Mouse (Mus musculus): ENCODE results near the gene Hao2. TPM values are rescaled to one million over a fixed set of nuclear protein-coding genes. Genes with fewer than 3 reads are reported as not detected.

Hao2 gene
- polyA plus RNA-seq (2014; fragmentation: Nextera tagmentation; extraction: Ambion mirVana), result not detected in 2 replicates

- no peak within 1 kb of the TSS for H3K27ac ChIP-seq (replicated peaks; ENCODE audit: low read depth, low read length)
- WGBS, result 92% methylated on average over 3 of the region's 3 CpGs
Observed at GRCm38 (mm10) chr3:98893057-98893772, at the start of gene Hao2. Gene Hao2 (minus strand): TSS chr3:98893239.

DNA sequence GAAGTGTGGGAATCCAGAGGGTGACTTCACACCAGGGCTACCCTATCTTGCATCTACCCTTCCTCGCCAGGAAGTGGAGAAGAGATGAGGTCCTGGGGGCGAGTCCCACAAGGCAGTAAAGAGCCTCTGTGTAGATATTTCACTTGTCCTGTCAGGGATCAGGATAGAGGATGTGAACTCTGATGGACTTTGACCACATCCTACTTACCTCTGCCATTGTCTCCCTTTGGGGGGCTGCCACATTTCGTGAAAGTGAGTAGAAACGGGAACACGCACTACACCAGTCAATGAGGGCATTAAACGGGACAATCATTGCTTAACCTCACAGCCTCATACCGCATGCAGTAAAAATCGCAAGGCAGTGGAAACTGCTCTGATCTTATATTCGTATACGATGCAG is 48.6 kb upstream of the Hao2 start:
- Histone ChIP-seq H3K4me1 (ENCODE audit: control insufficient read depth, insufficient read depth, low read length) (peaks cover 5% of the 10 kb centered on the region), H3K4me3 (ENCODE audit: low read depth, low read length) (peak overlapping the region; percentile 16), H3K27ac (replicated peaks; ENCODE audit: low read depth, low read length) (no peak overlapping the region), H3K4me2 (ENCODE audit: low read depth, severe bottlenecking) (peak overlapping the region; percentile 54), H3K9ac (ENCODE audit: low read length) (no peak overlapping the region), H3K27me3 (ENCODE audit: control insufficient read depth, insufficient read depth, low read length) (no peaks in the 10 kb centered on the region), H3K36me3 (ENCODE audit: control insufficient read depth, insufficient read depth, low read length) (no peaks in the 10 kb centered on the region), H3K9me3 (ENCODE audit: control insufficient read depth, low read length) (no peaks in the 10 kb centered on the region)
- 25% methylated on average over 10 of the region's 10 CpGs for WGBS
- DNase-seq (ENCODE audit: low spot score) (peak; percentile 28), ATAC-seq (ENCODE audit: insufficient number of reproducible peaks, low FRiP score, low TSS enrichment, low read depth) (peak; percentile 21; the same call in 1 of the 2 replicates)

More at GRCm38 (mm10) chr3:98893057-98893772, at the start of gene Hao2:
- ATAC-seq (ENCODE audit: insufficient number of reproducible peaks, low FRiP score, low TSS enrichment, low read depth), result no peak
- Histone ChIP-seq H3K9ac (ENCODE audit: low read length) (no peak within 1 kb of the TSS), H3K27me3 (ENCODE audit: control insufficient read depth, insufficient read depth, low read length) (no peaks in the 10 kb centered on the region), H3K4me2 (ENCODE audit: low read depth, severe bottlenecking) (no peak within 1 kb of the TSS), H3K4me1 (ENCODE audit: control insufficient read depth, insufficient read depth, low read length) (no peaks in the 10 kb centered on the region), H3K4me3 (ENCODE audit: low read depth, low read length) (no peak within 1 kb of the TSS), H3K36me3 (ENCODE audit: control insufficient read depth, insufficient read depth, low read length) (no peaks in the 10 kb centered on the region), H3K9me3 (ENCODE audit: control insufficient read depth, low read length) (no peaks in the 10 kb centered on the region)
- DNase-seq (ENCODE audit: low spot score), result no peak

GRCm38 (mm10) chr3:98941066-98941551 is 48.1 kb upstream of the Hao2 start:
- Histone ChIP-seq H3K27me3 (ENCODE audit: control insufficient read depth, insufficient read depth, low read length) (no peaks in the 10 kb centered on the region), H3K4me2 (ENCODE audit: low read depth, severe bottlenecking) (peak overlapping the region; percentile 54), H3K27ac (replicated peaks; ENCODE audit: low read depth, low read length) (no peak overlapping the region), H3K4me1 (ENCODE audit: control insufficient read depth, insufficient read depth, low read length) (peaks cover 5% of the 10 kb centered on the region), H3K4me3 (ENCODE audit: low read depth, low read length) (peak overlapping the region; percentile 16), H3K36me3 (ENCODE audit: control insufficient read depth, insufficient read depth, low read length) (no peaks in the 10 kb centered on the region), H3K9ac (ENCODE audit: low read length) (no peak overlapping the region), H3K9me3 (ENCODE audit: control insufficient read depth, low read length) (no peaks in the 10 kb centered on the region)
- DNase-seq (ENCODE audit: low spot score), result peak; percentile 61
- WGBS, result under 1% methylated on average over 24 of the region's 24 CpGs
- ATAC-seq (ENCODE audit: insufficient number of reproducible peaks, low FRiP score, low TSS enrichment, low read depth), result peak; percentile 47; the same call in 1 of the 2 replicates

DNA sequence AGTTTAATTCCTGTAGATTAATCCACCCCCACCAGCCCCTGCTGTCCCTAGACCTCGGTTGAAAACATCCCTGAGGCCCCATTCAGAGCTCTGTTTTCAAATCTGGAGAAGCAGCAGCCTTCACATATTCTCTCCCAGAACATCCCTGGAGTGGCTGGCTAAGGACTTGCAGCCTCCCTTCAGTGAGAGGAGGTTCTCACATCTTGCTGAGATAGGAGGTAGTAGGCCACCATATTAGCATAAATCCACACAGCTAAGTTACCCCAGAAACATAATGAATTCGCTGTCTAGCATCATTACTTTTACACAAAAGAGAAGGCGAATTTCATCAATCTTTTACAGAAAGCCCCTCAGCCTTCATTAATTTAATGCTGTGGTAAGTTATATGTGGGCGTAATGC is 47.2 kb upstream of the Hao2 start:
- WGBS, result 79% methylated on average over 4 of the region's 4 CpGs
- H3K4me1 ChIP-seq (ENCODE audit: control insufficient read depth, insufficient read depth, low read length), result peaks cover 5% of the 10 kb centered on the region
- H3K36me3 ChIP-seq (ENCODE audit: control insufficient read depth, insufficient read depth, low read length), result no peaks in the 10 kb centered on the region
- no peak overlapping the region for H3K4me2 ChIP-seq (ENCODE audit: low read depth, severe bottlenecking)
- H3K4me3 ChIP-seq (ENCODE audit: low read depth, low read length), result no peak overlapping the region
- no peaks in the 10 kb centered on the region for H3K27me3 ChIP-seq (ENCODE audit: control insufficient read depth, insufficient read depth, low read length)
- no peak overlapping the region for H3K9ac ChIP-seq (ENCODE audit: low read length)
- no peaks in the 10 kb centered on the region for H3K9me3 ChIP-seq (ENCODE audit: control insufficient read depth, low read length)
- no peak for DNase-seq (ENCODE audit: low spot score)
- H3K27ac ChIP-seq (replicated peaks; ENCODE audit: low read depth, low read length), result no peak overlapping the region
- no peak for ATAC-seq (ENCODE audit: insufficient number of reproducible peaks, low FRiP score, low TSS enrichment, low read depth)

GRCm38 (mm10) chr3:98936446-98936845 is 43.4 kb upstream of the Hao2 start:
- Histone ChIP-seq H3K27me3 (ENCODE audit: control insufficient read depth, insufficient read depth, low read length) (no peaks in the 10 kb centered on the region), H3K27ac (replicated peaks; ENCODE audit: low read depth, low read length) (no peak overlapping the region), H3K4me3 (ENCODE audit: low read depth, low read length) (no peak overlapping the region), H3K9ac (ENCODE audit: low read length) (no peak overlapping the region), H3K9me3 (ENCODE audit: control insufficient read depth, low read length) (no peaks in the 10 kb centered on the region), H3K36me3 (ENCODE audit: control insufficient read depth, insufficient read depth, low read length) (no peaks in the 10 kb centered on the region), H3K4me1 (ENCODE audit: control insufficient read depth, insufficient read depth, low read length) (peaks cover 4% of the 10 kb centered on the region), H3K4me2 (ENCODE audit: low read depth, severe bottlenecking) (no peak overlapping the region)
- 89% methylated on average over 3 of the region's 3 CpGs for WGBS
- ATAC-seq (ENCODE audit: insufficient number of reproducible peaks, low FRiP score, low TSS enrichment, low read depth) (no peak), DNase-seq (ENCODE audit: low spot score) (no peak)

GRCm38 (mm10) chr3:98934601-98935000 is 41.6 kb upstream of the Hao2 start:
- DNase-seq (ENCODE audit: low spot score) (no peak), ATAC-seq (ENCODE audit: insufficient number of reproducible peaks, low FRiP score, low TSS enrichment, low read depth) (no peak)
- no peak overlapping the region for H3K27ac ChIP-seq (replicated peaks; ENCODE audit: low read depth, low read length)
- H3K36me3 ChIP-seq (ENCODE audit: control insufficient read depth, insufficient read depth, low read length), result no peaks in the 10 kb centered on the region
- no peak overlapping the region for H3K4me2 ChIP-seq (ENCODE audit: low read depth, severe bottlenecking)
- no peak overlapping the region for H3K4me3 ChIP-seq (ENCODE audit: low read depth, low read length)
- WGBS, result 60% methylated on average over 7 of the region's 7 CpGs
- no peaks in the 10 kb centered on the region for H3K9me3 ChIP-seq (ENCODE audit: control insufficient read depth, low read length)
- no peaks in the 10 kb centered on the region for H3K27me3 ChIP-seq (ENCODE audit: control insufficient read depth, insufficient read depth, low read length)
- no peaks in the 10 kb centered on the region for H3K4me1 ChIP-seq (ENCODE audit: control insufficient read depth, insufficient read depth, low read length)
- H3K9ac ChIP-seq (ENCODE audit: low read length), result no peak overlapping the region

DNA sequence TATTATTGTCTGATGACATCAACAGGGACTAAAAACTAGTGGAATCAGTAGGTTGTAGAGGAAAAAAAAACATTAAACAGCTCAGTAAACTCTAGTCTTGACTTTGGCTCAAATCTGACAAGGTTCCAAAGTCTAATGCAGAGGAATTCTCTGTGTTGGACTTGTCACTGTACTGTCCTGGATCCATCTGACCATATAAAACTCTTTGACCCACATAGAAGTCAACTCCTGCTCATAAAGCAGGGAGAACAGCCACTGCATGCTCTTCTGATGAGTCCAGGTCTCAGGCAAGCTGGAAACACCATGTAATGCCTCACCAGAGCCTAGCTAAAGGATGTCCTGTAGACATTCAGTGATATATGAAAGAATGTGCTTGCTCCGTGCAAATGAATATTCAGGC is 41.0 kb upstream of the Hao2 start:
- WGBS, result 87% methylated on average over 1 of the region's 1 CpGs
- Histone ChIP-seq H3K27me3 (ENCODE audit: control insufficient read depth, insufficient read depth, low read length) (no peaks in the 10 kb centered on the region), H3K9me3 (ENCODE audit: control insufficient read depth, low read length) (no peaks in the 10 kb centered on the region), H3K36me3 (ENCODE audit: control insufficient read depth, insufficient read depth, low read length) (no peaks in the 10 kb centered on the region), H3K4me3 (ENCODE audit: low read depth, low read length) (no peak overlapping the region), H3K4me2 (ENCODE audit: low read depth, severe bottlenecking) (no peak overlapping the region), H3K9ac (ENCODE audit: low read length) (no peak overlapping the region), H3K4me1 (ENCODE audit: control insufficient read depth, insufficient read depth, low read length) (no peaks in the 10 kb centered on the region), H3K27ac (replicated peaks; ENCODE audit: low read depth, low read length) (no peak overlapping the region)
- ATAC-seq (ENCODE audit: insufficient number of reproducible peaks, low FRiP score, low TSS enrichment, low read depth), result no peak
- DNase-seq (ENCODE audit: low spot score), result no peak

GRCm38 (mm10) chr3:98932421-98932820 is 39.4 kb upstream of the Hao2 start:
- Histone ChIP-seq H3K9me3 (ENCODE audit: control insufficient read depth, low read length) (no peaks in the 10 kb centered on the region), H3K27me3 (ENCODE audit: control insufficient read depth, insufficient read depth, low read length) (no peaks in the 10 kb centered on the region), H3K4me3 (ENCODE audit: low read depth, low read length) (no peak overlapping the region), H3K4me2 (ENCODE audit: low read depth, severe bottlenecking) (no peak overlapping the region), H3K9ac (ENCODE audit: low read length) (no peak overlapping the region), H3K4me1 (ENCODE audit: control insufficient read depth, insufficient read depth, low read length) (no peaks in the 10 kb centered on the region), H3K27ac (replicated peaks; ENCODE audit: low read depth, low read length) (no peak overlapping the region), H3K36me3 (ENCODE audit: control insufficient read depth, insufficient read depth, low read length) (no peaks in the 10 kb centered on the region)
- DNase-seq (ENCODE audit: low spot score) (no peak), ATAC-seq (ENCODE audit: insufficient number of reproducible peaks, low FRiP score, low TSS enrichment, low read depth) (no peak)
